Mouse (Mus musculus): Measurements from ENCODE around the gene Ppp2r5c.

The Ppp2r5c gene

GRCm38 (mm10) chr12:110488031-110488430, 41.1 kb downstream of the Ppp2r5c start:
- DNase-seq (ENCODE audit: low spot score in 2 of 2) = no peak

- DNase-seq (ENCODE audit: low spot score in 2 of 2) = no peak
Measured at GRCm38 (mm10) chr12:110489946-110490701, 43.2 kb downstream of the Ppp2r5c start.

- DNase-seq (ENCODE audit: low spot score in 2 of 2) = no peak
Measured at GRCm38 (mm10) chr12:110492436-110492835, 45.5 kb downstream of the Ppp2r5c start.

GRCm38 (mm10) chr12:110493597-110494369, 46.9 kb downstream of the Ppp2r5c start:
- no peak for DNase-seq (ENCODE audit: low spot score in 2 of 2)

GRCm38 (mm10) chr12:110494846-110495245, 47.9 kb downstream of the Ppp2r5c start:
- DNase-seq (ENCODE audit: low spot score in 2 of 2) = no peak

GRCm38 (mm10) chr12:110495260-110495659, 48.3 kb downstream of the Ppp2r5c start:
- no peak for DNase-seq (ENCODE audit: low spot score in 2 of 2)

GRCm38 (mm10) chr12:110496016-110496415, 49.1 kb downstream of the Ppp2r5c start:
- DNase-seq (ENCODE audit: low spot score in 2 of 2) = no peak

GRCm38 (mm10) chr12:110497013-110497412, 50.1 kb downstream of the Ppp2r5c start:
- DNase-seq (ENCODE audit: low spot score in 2 of 2) = no peak

- peak in 1 of 2 experiments; percentile 40 for DNase-seq (ENCODE audit: low spot score in 2 of 2)
Measured at GRCm38 (mm10) chr12:110497485-110497884, 50.6 kb downstream of the Ppp2r5c start.

- no peak for DNase-seq (ENCODE audit: low spot score in 2 of 2)
Measured at GRCm38 (mm10) chr12:110498283-110499224, 51.6 kb downstream of the Ppp2r5c start.

- peak in 1 of 2 experiments; percentile 36 for DNase-seq (ENCODE audit: low spot score in 2 of 2)
Measured at GRCm38 (mm10) chr12:110499225-110499992, 52.5 kb downstream of the Ppp2r5c start.

- no peak for DNase-seq (ENCODE audit: low spot score in 2 of 2)
Measured at GRCm38 (mm10) chr12:110500095-110500494, 53.2 kb downstream of the Ppp2r5c start.

GRCm38 (mm10) chr12:110503406-110504144, 56.7 kb downstream of the Ppp2r5c start:
- peak in 1 of 2 experiments; percentile 52 for DNase-seq (ENCODE audit: low spot score in 2 of 2)

GRCm38 (mm10) chr12:110504145-110504490, 57.2 kb downstream of the Ppp2r5c start:
- no peak for DNase-seq (ENCODE audit: low spot score in 2 of 2)

- no peak for DNase-seq (ENCODE audit: low spot score in 2 of 2)
Measured at GRCm38 (mm10) chr12:110504793-110505192, 57.9 kb downstream of the Ppp2r5c start.

- DNase-seq (ENCODE audit: low spot score in 2 of 2) = no peak
Measured at GRCm38 (mm10) chr12:110506046-110506445, 59.1 kb downstream of the Ppp2r5c start.

GRCm38 (mm10) chr12:110507714-110508297, 60.9 kb downstream of the Ppp2r5c start:
- DNase-seq (ENCODE audit: low spot score in 2 of 2) = no peak

GRCm38 (mm10) chr12:110508680-110509079, 61.8 kb downstream of the Ppp2r5c start:
- DNase-seq (ENCODE audit: low spot score in 2 of 2) = no peak

GRCm38 (mm10) chr12:110510171-110510871, 63.4 kb downstream of the Ppp2r5c start:
- peak in 1 of 2 experiments; percentile 72 for DNase-seq (ENCODE audit: low spot score in 2 of 2)
